Mouse (Mus musculus): ENCODE measurements at regions not wholly inside any gene's neighbourhood (a gene's known extent, or its start where the extent isn't known, plus 50 kb on each side); places are given as distances from the start of the nearest gene placed in this dataset.

DNA sequence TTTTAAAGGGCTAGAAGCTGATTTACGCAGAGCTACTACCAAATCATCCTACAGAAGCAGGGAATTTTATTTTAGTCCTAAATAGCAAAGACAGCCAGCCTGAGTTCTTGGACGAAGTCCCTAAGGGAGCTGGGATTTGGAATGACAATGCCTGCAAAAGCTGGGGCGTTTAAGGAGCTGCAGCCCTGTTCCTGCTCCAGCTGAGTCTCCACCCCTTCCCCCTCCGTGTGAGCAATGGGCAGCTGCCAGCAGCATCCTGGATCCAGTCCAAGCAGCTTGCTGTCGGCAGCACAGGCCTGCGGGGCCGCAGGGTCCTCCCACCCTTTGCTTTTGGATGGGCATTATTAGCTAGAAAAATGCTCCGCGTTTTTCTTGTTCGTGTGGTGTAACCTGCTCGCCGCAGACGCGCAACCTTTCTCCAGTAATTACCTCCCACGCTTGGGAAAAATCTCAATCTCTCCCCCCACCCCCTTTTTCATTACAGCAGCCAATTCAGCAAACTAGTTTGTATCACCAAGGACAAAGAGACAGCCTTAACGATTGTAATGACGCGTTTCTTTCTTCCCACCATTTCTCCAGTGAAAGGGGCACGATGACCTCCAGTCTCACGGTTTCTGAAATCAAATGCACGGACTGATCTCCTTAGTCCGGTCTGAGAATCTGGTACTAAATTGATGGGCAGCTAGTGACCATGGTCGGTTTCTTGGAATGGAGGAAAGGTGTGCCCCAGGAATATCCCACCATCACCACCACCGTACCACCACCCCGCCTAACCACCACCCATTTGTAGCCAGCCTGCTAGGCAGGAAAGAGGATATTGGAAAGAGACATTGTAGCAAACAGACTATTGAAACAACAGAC lies 78.5 kb upstream of the Med14 start:
- TF ChIP-seq MYOD1 (IDR thresholded peaks at IDR 0.05; ENCODE audit: control insufficient read depth in 1 of 3, insufficient read length in 2 of 3, low read depth in 2 of 3) (peak in 2 of 3 experiments; percentile 59 to 64), POLR2A (IDR thresholded peaks at IDR 0.05; ENCODE audit: insufficient read length, low read depth) (no peak), USF1 (IDR thresholded peaks at IDR 0.05; ENCODE audit: low read depth) (no peak), POLR2AphosphoS2 (IDR thresholded peaks at IDR 0.05; ENCODE audit: insufficient read length, low read depth) (no peak)

Data from myocyte (in vitro differentiated cells).